Mouse (Mus musculus) liver, embryonic 12.5 days (tissue): ENCODE data around the gene Emc8. TPM values are rescaled to one million over a fixed set of nuclear protein-coding genes. Genes with fewer than 3 reads are reported as not detected.
A peak's percentile ranks its signal among the peaks of the same experiment; 100 is the strongest.

ENCODE experiments used
- ATAC-seq: fragments of 200-750 bp; cut with Nextera tagmentation; 2 replicates; pipeline ENCODE4 v1.8.0; 2017; ENCODE audit warnings: moderate number of reproducible peaks, mild to moderate bottlenecking, moderate library complexity
- H3K27ac ChIP-seq: fragments of 300-500 bp; sonication (generic); 2 replicates; pipeline ENCODE4 v1.5.1; 2016; ENCODE audit warnings: mild to moderate bottlenecking
- H3K27me3 ChIP-seq: fragments of 300-500 bp; sonication (generic); replicated peaks from 2 replicates; pipeline ENCODE4 v1.6.1; 2016; ENCODE audit warnings: mild to moderate bottlenecking, moderate library complexity
- H3K36me3 ChIP-seq: fragments of 300-500 bp; sonication (generic); 2 replicates; pipeline ENCODE4 v1.6.1; 2016; ENCODE audit warnings: mild to moderate bottlenecking, moderate library complexity
- H3K4me1 ChIP-seq: fragments of 300-500 bp; sonication (generic); 2 replicates; pipeline ENCODE4 v1.6.1; 2016
- H3K4me2 ChIP-seq: fragments of 300-500 bp; sonication (generic); 2 replicates; pipeline ENCODE4 v1.6.1; 2016; ENCODE audit warnings: mild to moderate bottlenecking, moderate library complexity
- H3K4me3 ChIP-seq: fragments of 300-500 bp; sonication (generic); 2 replicates; pipeline ENCODE4 v1.5.1; 2016; ENCODE audit warnings: mild to moderate bottlenecking, moderate library complexity
- H3K9ac ChIP-seq: fragments of 300-500 bp; sonication (generic); 2 replicates; pipeline ENCODE4 v1.6.1; 2016; ENCODE audit warnings: mild to moderate bottlenecking, moderate library complexity
- H3K9me3 ChIP-seq: fragments of 300-500 bp; sonication (generic); replicated peaks from 2 replicates; pipeline ENCODE4 v1.6.1; 2016; ENCODE audit warnings: mild to moderate bottlenecking, moderate library complexity
- WGBS: fragments of 180-500 bp; shearing (Covaris S2); methylation state at CpG from one replicate; pipeline ENCODE4 v1.1.7; 2016; ENCODE audit not compliant: insufficient replicate concordance; 5-methylcytosine and 5-hydroxymethylcytosine counted together
- polyA plus RNA-seq: library from polyadenylated mRNA; unstranded; fragments of >200 nt; fragmentation: Nextera tagmentation; extraction: Ambion mirVana; gene quantifications from 2 replicates; pipeline ENCODE4 v1.2.1, GENCODE M21; 2016

The Emc8 gene
- polyA plus RNA-seq, 1 experiment from 2014 or later = 180 TPM

GRCm38 (mm10) chr8:120665726-120666455 lies 2.5 kb downstream of the Emc8 start:
- H3K4me1 ChIP-seq = peaks cover 57% of the 10 kb centered on the region
- H3K4me3 ChIP-seq = peak overlapping the region; percentile 96
- H3K27me3 ChIP-seq = no peaks in the 10 kb centered on the region
- no peaks in the 10 kb centered on the region for H3K9me3 ChIP-seq
- peaks cover 46% of the 10 kb centered on the region for H3K36me3 ChIP-seq
- peak overlapping the region; percentile 12; the same call in 1 of the 2 replicates for H3K9ac ChIP-seq
- 72% methylated on average over 3 of the region's 3 CpGs for WGBS
- peak overlapping the region; percentile 91 for H3K4me2 ChIP-seq
- no peak for ATAC-seq
- no peak overlapping the region for H3K27ac ChIP-seq

- peaks cover 44% of the 10 kb centered on the region for H3K4me1 ChIP-seq
- no peak overlapping the region for H3K4me3 ChIP-seq
- no peak overlapping the region for H3K4me2 ChIP-seq
- no peak overlapping the region for H3K9ac ChIP-seq
- H3K27me3 ChIP-seq = no peaks in the 10 kb centered on the region
- H3K27ac ChIP-seq = no peak overlapping the region
- H3K36me3 ChIP-seq = peaks cover 46% of the 10 kb centered on the region
- no peaks in the 10 kb centered on the region for H3K9me3 ChIP-seq
- ATAC-seq = no peak
- 72% methylated on average over 6 of the region's 6 CpGs for WGBS
These were observed 3.8 kb downstream of the Emc8 start for GRCm38 (mm10) chr8:120664566-120664965.

DNA sequence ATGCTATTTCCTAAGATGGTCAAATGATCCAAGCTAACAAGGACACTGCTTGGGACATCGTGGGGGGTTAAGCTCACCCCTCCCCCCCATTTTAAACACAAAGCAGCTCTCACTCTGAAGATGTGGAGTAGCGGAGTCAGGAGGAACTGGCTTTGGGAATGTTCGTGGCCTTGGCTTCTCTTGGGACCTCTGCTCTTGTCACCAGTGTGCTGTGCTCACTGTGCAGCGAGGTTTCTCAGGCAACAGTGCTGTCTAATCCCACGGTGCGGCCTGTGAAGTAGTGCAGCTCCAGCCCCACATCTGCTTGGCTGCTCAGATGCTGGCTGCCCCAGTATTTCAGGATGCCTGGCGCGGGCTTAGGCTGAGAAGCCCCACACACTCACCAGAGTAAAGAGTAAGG lies 11.0 kb downstream of the Emc8 start:
- Histone ChIP-seq H3K9me3 (no peaks in the 10 kb centered on the region), H3K4me3 (no peak overlapping the region), H3K9ac (no peak overlapping the region), H3K27ac (no peak overlapping the region), H3K36me3 (peaks cover 88% of the 10 kb centered on the region), H3K4me2 (no peak overlapping the region), H3K27me3 (no peaks in the 10 kb centered on the region), H3K4me1 (no peaks in the 10 kb centered on the region)
- 90% methylated on average over 8 of the region's 8 CpGs for WGBS
- ATAC-seq = no peak

DNA sequence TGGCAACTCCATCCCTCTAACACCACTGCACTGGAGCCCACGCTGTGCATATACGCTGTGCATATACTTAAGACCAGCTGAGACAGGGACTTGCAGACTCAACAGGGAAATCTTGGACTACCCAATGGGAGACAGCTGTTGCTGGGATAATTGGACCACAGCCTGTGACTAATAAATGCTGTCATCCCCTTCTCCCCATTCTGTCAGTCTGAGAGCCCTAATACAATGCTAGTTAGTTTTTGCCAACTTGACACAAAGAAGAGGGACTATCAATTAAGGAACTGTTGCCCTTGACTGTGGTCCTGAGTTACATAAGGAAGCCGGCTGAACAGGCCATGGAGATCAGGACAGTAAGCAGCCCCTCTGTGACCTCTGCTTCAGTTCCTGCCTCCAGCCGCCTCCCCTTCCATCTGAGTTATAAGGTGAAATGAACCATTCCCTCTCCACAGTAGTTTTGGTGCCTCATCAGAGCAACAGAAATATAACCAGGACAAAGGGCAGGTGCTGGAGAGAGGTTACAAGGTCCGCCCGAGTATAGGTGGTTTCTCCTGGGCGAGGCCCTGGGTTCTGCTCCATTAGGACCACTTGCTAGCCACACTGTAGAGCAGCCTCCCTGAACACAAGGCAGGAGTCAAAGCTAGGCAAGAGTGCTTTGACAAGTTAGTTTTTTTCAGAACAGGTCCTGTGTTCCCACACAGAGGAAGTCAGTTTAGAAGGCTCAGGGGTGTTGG lies 11.9 kb downstream of the Emc8 start:
- Histone ChIP-seq H3K27ac (no peak overlapping the region), H3K4me1 (no peaks in the 10 kb centered on the region), H3K9me3 (no peaks in the 10 kb centered on the region), H3K27me3 (no peaks in the 10 kb centered on the region), H3K36me3 (peaks cover 88% of the 10 kb centered on the region), H3K4me3 (no peak overlapping the region), H3K9ac (no peak overlapping the region), H3K4me2 (no peak overlapping the region)
- ATAC-seq = no peak
- WGBS = 83% methylated on average over 7 of the region's 7 CpGs

DNA sequence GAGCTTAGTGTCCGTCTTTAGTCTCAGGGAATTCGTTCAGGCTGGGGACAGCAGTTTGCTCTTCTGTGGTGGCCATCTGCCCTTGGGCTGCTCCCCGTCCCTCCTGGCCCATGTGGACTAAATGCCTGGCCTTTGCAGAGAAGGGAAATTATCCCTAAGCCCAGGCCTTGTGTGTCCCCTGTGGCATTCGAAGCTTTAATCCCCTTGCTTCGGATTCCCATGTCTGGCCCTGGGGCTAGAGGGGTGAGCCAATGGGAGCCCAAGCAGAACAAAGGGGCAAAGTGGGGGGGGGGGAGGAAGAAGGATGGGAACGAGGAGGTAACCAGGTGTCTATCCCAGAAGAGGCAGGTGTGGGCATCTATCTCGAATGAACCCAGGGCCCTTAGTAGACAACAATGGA lies 20.8 kb downstream of the Emc8 start, which contains the start of gene 1190005I06Rik:
Gene 1190005I06Rik, minus strand, starts transcription at position 101 of the 400 bp plus-strand sequence.
- Histone ChIP-seq H3K36me3 (0 out of 2 replicates have a peak, but pooled peaks cover under 1% of the 10 kb centered on the region), H3K9me3 (no peaks in the 10 kb centered on the region), H3K4me3 (no peak within 1 kb of the TSS), H3K27ac (no peak within 1 kb of the TSS), H3K9ac (no peak within 1 kb of the TSS), H3K27me3 (0 out of 2 replicates have a peak, but pooled peaks cover 4% of the 10 kb centered on the region), H3K4me2 (no peak within 1 kb of the TSS), H3K4me1 (no peaks in the 10 kb centered on the region)
- 58% methylated on average over 7 of the region's 7 CpGs for WGBS
- no peak for ATAC-seq

DNA sequence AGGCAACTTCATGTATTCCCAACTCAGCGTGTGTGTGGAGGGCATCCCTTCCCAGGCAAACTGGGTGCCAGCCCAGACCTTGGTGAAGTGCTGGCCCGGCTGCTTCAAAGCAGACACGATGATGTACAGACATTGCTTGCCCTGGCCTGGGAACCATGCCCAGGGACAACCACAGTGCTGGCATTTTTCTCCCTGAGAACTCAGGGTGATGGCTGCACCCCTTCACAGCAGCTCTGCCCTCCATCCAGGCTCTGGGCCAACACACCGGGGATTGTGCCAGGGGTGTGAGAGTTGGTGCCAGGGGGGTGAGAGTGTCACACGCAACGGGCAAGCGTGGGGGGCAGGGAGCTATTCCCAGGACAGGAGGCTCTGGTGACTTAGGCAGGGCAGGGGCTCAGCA lies 23.7 kb downstream of the Emc8 start:
- peaks cover 6% of the 10 kb centered on the region for H3K27me3 ChIP-seq
- 77% methylated on average over 7 of the region's 7 CpGs for WGBS
- H3K4me3 ChIP-seq = no peak overlapping the region
- H3K9ac ChIP-seq = no peak overlapping the region
- no peaks in the 10 kb centered on the region for H3K36me3 ChIP-seq
- H3K4me2 ChIP-seq = no peak overlapping the region
- no peak overlapping the region for H3K27ac ChIP-seq
- H3K9me3 ChIP-seq = no peaks in the 10 kb centered on the region
- H3K4me1 ChIP-seq = peaks cover 4% of the 10 kb centered on the region; the same call in 1 of the 2 replicates
- ATAC-seq = no peak

- H3K27ac ChIP-seq = no peak overlapping the region
- ATAC-seq = no peak
- 54% methylated on average over 10 of the region's 10 CpGs for WGBS
- no peaks in the 10 kb centered on the region for H3K9me3 ChIP-seq
- H3K27me3 ChIP-seq = peaks cover 12% of the 10 kb centered on the region
- H3K9ac ChIP-seq = no peak overlapping the region
- H3K4me3 ChIP-seq = no peak overlapping the region
- H3K36me3 ChIP-seq = no peaks in the 10 kb centered on the region
- peaks cover 4% of the 10 kb centered on the region; the same call in 1 of the 2 replicates for H3K4me1 ChIP-seq
- no peak overlapping the region for H3K4me2 ChIP-seq
These were observed 26.2 kb downstream of the Emc8 start for GRCm38 (mm10) chr8:120642031-120642662.

DNA sequence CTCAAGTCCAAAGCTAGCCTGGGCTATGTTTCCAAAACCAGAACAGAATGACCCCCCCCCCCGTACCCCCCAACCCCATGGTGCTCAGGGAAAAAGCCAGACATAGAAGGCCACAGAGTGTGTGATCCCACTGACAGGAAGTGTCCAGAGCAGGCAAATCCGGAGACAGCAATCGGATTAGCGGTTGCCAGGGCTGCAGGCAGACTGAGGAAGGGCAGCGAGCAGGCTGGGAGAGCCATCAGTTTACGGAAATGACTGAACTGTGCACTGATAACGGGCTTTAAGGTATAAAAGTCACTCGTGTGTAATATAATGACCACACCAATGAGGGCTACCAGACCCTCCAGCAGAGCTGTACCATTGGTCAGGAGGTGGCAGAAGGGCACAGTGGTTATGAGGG lies 27.1 kb downstream of the Emc8 start:
- Histone ChIP-seq H3K36me3 (no peaks in the 10 kb centered on the region), H3K9me3 (no peaks in the 10 kb centered on the region), H3K4me1 (peaks cover 4% of the 10 kb centered on the region; the same call in 1 of the 2 replicates), H3K9ac (no peak overlapping the region), H3K27ac (no peak overlapping the region), H3K27me3 (peaks cover 19% of the 10 kb centered on the region), H3K4me2 (no peak overlapping the region), H3K4me3 (no peak overlapping the region)
- WGBS = 18% methylated on average over 8 of the region's 8 CpGs
- no peak for ATAC-seq

- H3K4me1 ChIP-seq = peaks cover 16% of the 10 kb centered on the region
- H3K27me3 ChIP-seq = peaks cover 81% of the 10 kb centered on the region
- WGBS = 1% methylated on average over 34 of the region's 42 CpGs
- H3K9ac ChIP-seq = peak overlapping the region; percentile 57
- H3K36me3 ChIP-seq = no peaks in the 10 kb centered on the region
- H3K9me3 ChIP-seq = 0 out of 2 replicates have a peak, but pooled peaks cover 4% of the 10 kb centered on the region
- H3K27ac ChIP-seq = no peak overlapping the region
- H3K4me3 ChIP-seq = peak overlapping the region; percentile 59
- peak overlapping the region; percentile 91 for H3K4me2 ChIP-seq
- peak; percentile 53; the same call in 1 of the 2 replicates for ATAC-seq
These were observed 34.0 kb downstream of the Emc8 start for GRCm38 (mm10) chr8:120634329-120634839.

DNA sequence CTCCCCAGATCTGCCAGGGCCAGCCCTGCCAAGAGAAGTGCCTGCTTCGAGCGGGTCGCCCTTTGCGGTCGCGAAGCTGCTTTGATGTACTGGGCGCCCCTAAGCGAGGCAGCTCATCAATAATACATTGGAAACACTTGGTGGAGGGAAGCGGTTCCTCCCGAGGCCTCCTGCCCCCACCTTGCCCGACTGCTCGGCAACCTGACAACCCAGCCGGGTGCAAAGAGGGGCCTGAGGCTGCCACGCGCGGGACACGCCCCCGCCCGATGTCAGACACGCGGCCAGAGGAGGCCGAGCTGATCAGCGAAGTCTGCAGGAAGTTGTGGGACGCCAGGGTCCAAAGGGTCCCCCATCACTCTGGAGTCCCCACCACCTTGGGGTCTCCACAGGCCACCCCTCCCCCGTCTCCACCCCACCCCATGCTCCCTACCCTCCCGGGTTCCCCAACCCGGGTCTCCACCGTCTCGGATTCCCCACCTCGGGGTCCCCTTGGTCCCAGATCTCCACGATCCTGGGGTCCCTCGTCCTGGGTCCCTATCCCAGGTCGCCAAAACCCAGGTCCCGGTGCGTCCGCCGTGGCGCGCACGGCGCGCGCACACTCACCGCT lies 34.6 kb downstream of the Emc8 start:
- H3K9ac ChIP-seq = peak overlapping the region; percentile 57
- WGBS = 2% methylated on average over 44 of the region's 44 CpGs

GRCm38 (mm10) chr8:120632969-120633664 lies 35.3 kb downstream of the Emc8 start:
- no peak overlapping the region for H3K9ac ChIP-seq
- 40% methylated on average over 17 of the region's 17 CpGs for WGBS

More for the DNA sequence above, 34.6 kb downstream of the Emc8 start:
- Histone ChIP-seq H3K4me2 (peak overlapping the region; percentile 91), H3K27me3 (peaks cover 81% of the 10 kb centered on the region), H3K36me3 (no peaks in the 10 kb centered on the region), H3K27ac (no peak overlapping the region), H3K9me3 (0 out of 2 replicates have a peak, but pooled peaks cover 4% of the 10 kb centered on the region), H3K4me1 (peaks cover 16% of the 10 kb centered on the region), H3K4me3 (peak overlapping the region; percentile 59)
- ATAC-seq = 0 out of 2 replicates have a peak, but pooled peaks have one; percentile 14

More at GRCm38 (mm10) chr8:120632969-120633664, 35.3 kb downstream of the Emc8 start:
- H3K4me2 ChIP-seq = peak overlapping the region; percentile 91
- H3K36me3 ChIP-seq = no peaks in the 10 kb centered on the region
- H3K9me3 ChIP-seq = 0 out of 2 replicates have a peak, but pooled peaks cover 4% of the 10 kb centered on the region
- peaks cover 16% of the 10 kb centered on the region for H3K4me1 ChIP-seq
- H3K27me3 ChIP-seq = peaks cover 86% of the 10 kb centered on the region
- ATAC-seq = no peak
- H3K4me3 ChIP-seq = peak overlapping the region; percentile 59; the same call in 1 of the 2 replicates
- no peak overlapping the region for H3K27ac ChIP-seq
